Mouse (Mus musculus) ovary, postnatal 10 days (tissue): ENCODE data around the gene Apeh.

Experiments
- DNase-seq: peaks from one replicate; pipeline ENCODE4 v3.0.0; 2022; ENCODE audit warnings: low spot score

Gene Apeh

GRCm38 (mm10) chr9:108051184-108051930 lies 43.0 kb downstream of the Apeh start:
- DNase-seq: no peak

GRCm38 (mm10) chr9:108049561-108050251 lies 44.7 kb downstream of the Apeh start:
- DNase-seq: no peak

DNA sequence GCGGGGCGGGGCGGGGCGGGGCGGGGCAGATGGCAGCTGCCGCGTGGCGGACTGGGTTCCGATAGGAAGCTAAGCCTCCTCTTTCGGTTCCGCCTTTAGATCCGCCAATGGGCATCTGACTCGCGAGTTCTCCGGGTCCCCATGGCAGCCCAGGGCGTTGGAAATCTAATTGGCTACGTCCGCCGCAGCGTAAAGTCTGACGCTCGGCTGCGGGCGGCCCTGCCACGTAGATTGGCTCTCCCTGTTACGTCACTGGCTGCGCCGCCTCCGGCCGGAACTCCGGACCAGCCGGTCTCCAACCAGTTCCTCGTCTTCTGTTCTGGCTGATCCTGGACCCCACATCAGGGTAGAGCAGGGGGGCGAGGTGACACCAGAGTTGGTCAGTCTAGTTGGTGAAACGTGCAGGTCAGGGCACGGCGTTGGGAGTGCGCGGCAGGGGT lies 45.4 kb downstream of the Apeh start, which contains the start of gene Gmppb:
Gene Gmppb (plus strand): TSS at position 227 of the 440 bp plus-strand sequence.
- DNase-seq: peak; percentile 85

GRCm38 (mm10) chr9:108048566-108048955 lies 45.8 kb downstream of the Apeh start:
- no peak for DNase-seq

GRCm38 (mm10) chr9:108047601-108048565 lies 46.5 kb downstream of the Apeh start:
- no peak for DNase-seq

DNA sequence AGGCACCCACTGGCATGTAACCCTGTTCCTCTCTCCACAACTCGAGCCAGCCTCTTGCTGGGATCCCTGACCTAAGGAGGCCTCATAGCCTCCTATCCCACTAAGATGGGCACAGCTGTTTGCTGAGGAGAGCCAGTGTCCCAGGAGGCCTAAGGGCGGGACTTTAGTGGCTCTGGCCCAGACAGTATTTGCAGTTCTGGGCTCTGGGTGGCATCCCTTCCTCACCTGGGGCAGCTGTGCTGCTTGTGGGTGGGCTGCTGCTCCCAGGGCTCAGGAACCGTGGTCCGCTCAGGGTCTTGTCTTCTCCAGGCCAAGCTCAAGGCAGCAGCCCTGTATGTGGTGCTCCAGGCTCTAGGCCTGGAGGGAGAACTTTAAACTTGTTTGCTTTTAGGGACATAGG lies 47.8 kb downstream of the Apeh start:
- DNase-seq: no peak

GRCm38 (mm10) chr9:108044751-108045492 lies 49.5 kb downstream of the Apeh start:
- no peak for DNase-seq
